Mouse (Mus musculus): ENCODE results near the gene Vps11. TPM values are rescaled to one million over a fixed set of nuclear protein-coding genes. Genes with fewer than 3 reads are reported as not detected.

Vps11 gene
- polyA plus RNA-seq, 2 experiments = 9.7 to 11.5 TPM

GRCm38 (mm10) chr9:44399114-44399794 is 37.8 kb upstream of the Vps11 start:
- Histone ChIP-seq H3K9me3 (ENCODE audit: control insufficient read depth, low read length) (no peaks in the 10 kb centered on the region), H3K27me3 (ENCODE audit: control insufficient read depth, insufficient read depth, low read length) (no peaks in the 10 kb centered on the region), H3K4me2 (ENCODE audit: low read depth) (peak overlapping the region; percentile 83; the same call in 1 of the 2 replicates), H3K27ac (no peak overlapping the region), H3K36me3 (replicated peaks; ENCODE audit: control insufficient read depth, insufficient read depth, low read depth) (peaks cover 29% of the 10 kb centered on the region), H3K4me3 (ENCODE audit: insufficient read depth in 1 of 2, low read depth in 2 of 2, low read length in 2 of 2) (no peak overlapping the region), H3K9ac (replicated peaks) (no peak overlapping the region), H3K4me1 (replicated peaks; ENCODE audit: control insufficient read depth in 2 of 2, insufficient read depth in 2 of 2, low read length in 1 of 2) (peaks cover 3 to 17% of the 10 kb centered on the region in 2 experiments; a peak in 3 of 4 replicates)
- 74% methylated on average over 13 of the region's 13 CpGs for WGBS (ENCODE audit: insufficient replicate concordance)
- no peak for TF ChIP-seq CTCF (IDR thresholded peaks at IDR 0.05; ENCODE audit: low read depth)
- TF ChIP-seq EP300 (IDR thresholded peaks at IDR 0.05; ENCODE audit: low read depth) = no peak
- DNase-seq (ENCODE audit: low read depth in 3 of 3, low spot score in 3 of 3) (no peak), ATAC-seq (ENCODE audit: insufficient read depth) (no peak)

DNA sequence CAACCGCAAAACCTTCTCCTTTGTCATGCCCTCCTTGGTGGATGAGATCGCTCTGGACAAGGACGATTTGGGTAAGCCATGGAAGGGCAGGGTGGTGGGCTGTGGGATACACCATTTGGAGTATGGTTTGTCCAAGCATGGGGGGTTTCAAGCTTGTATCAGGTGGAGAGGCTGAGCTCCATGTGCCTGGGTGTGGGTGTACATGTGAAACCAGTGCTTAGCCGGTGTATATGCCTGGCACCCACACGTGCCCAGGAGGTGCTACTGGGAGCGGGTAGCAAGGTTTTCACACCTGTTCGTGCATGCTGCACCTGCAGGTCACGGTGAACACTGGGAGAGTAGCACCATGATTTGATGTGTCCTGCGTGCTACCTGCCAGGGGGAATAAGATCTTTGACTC is 37.1 kb upstream of the Vps11 start:
- Histone ChIP-seq H3K9me3 (ENCODE audit: control insufficient read depth, low read length) (no peaks in the 10 kb centered on the region), H3K36me3 (replicated peaks; ENCODE audit: control insufficient read depth, insufficient read depth, low read depth) (peaks cover 23% of the 10 kb centered on the region), H3K27me3 (ENCODE audit: control insufficient read depth, insufficient read depth, low read length) (no peaks in the 10 kb centered on the region), H3K4me3 (ENCODE audit: insufficient read depth in 1 of 2, low read depth in 2 of 2, low read length in 2 of 2) (peak overlapping the region; percentile 15 to 61; a peak in 3 of 4 replicates), H3K4me1 (replicated peaks; ENCODE audit: control insufficient read depth in 2 of 2, insufficient read depth in 2 of 2, low read length in 1 of 2) (peaks cover 3 to 17% of the 10 kb centered on the region in 2 experiments; a peak in 3 of 4 replicates), H3K27ac (no peak overlapping the region), H3K4me2 (ENCODE audit: low read depth) (peak overlapping the region; percentile 83), H3K9ac (replicated peaks) (no peak overlapping the region; the same call in 1 of the 2 replicates)
- TF ChIP-seq EP300 (IDR thresholded peaks at IDR 0.05; ENCODE audit: low read depth) (no peak), CTCF (IDR thresholded peaks at IDR 0.05; ENCODE audit: low read depth) (no peak)
- DNase-seq (ENCODE audit: low read depth in 3 of 3, low spot score in 3 of 3) (no peak), ATAC-seq (ENCODE audit: insufficient read depth) (no peak)
- WGBS (ENCODE audit: insufficient replicate concordance) = 80% methylated on average over 9 of the region's 9 CpGs

DNA sequence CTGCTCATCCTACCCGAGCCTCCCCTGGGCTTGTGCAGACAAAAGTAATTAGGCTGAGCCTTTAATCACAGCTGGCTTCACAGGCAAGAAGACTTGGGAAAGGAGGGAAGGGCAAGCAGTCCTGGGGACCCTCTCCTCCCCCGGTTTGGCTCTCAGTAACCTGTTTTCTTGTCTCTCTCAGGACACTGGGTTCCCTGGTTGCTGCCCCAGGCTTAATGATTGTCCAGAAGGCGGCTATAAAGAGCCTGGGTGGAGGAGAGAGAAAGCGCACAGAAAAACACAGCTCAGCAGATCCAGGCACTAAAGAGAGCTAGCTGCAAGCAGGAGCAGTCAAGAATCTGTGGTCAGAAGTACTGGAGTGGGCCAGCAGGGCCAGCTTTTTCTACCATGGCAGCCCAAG is 36.6 kb upstream of the Vps11 start:
- Histone ChIP-seq H3K9ac (replicated peaks) (peak overlapping the region; percentile 85), H3K4me3 (ENCODE audit: insufficient read depth in 1 of 2, low read depth in 2 of 2, low read length in 2 of 2) (peak overlapping the region; percentile 61 to 63), H3K27ac (peak overlapping the region; percentile 28), H3K27me3 (ENCODE audit: control insufficient read depth, insufficient read depth, low read length) (no peaks in the 10 kb centered on the region), H3K36me3 (replicated peaks; ENCODE audit: control insufficient read depth, insufficient read depth, low read depth) (peaks cover 19% of the 10 kb centered on the region), H3K4me2 (ENCODE audit: low read depth) (peak overlapping the region; percentile 83), H3K9me3 (ENCODE audit: control insufficient read depth, low read length) (no peaks in the 10 kb centered on the region), H3K4me1 (replicated peaks; ENCODE audit: control insufficient read depth in 2 of 2, insufficient read depth in 2 of 2, low read length in 1 of 2) (peaks cover 3 to 17% of the 10 kb centered on the region in 2 experiments; a peak in 3 of 4 replicates)
- 48% methylated on average over 4 of the region's 4 CpGs for WGBS (ENCODE audit: insufficient replicate concordance)
- no peak for ATAC-seq (ENCODE audit: insufficient read depth)
- TF ChIP-seq EP300 (IDR thresholded peaks at IDR 0.05; ENCODE audit: low read depth) = no peak
- TF ChIP-seq CTCF (IDR thresholded peaks at IDR 0.05; ENCODE audit: low read depth) = no peak
- DNase-seq (ENCODE audit: low read depth in 3 of 3, low spot score in 3 of 3) = no peak

- H3K4me3 ChIP-seq (ENCODE audit: insufficient read depth in 1 of 2, low read depth in 2 of 2, low read length in 2 of 2) = peak within 1 kb of the TSS; percentile 61 to 63
- peak within 1 kb of the TSS; percentile 55 for H3K27ac ChIP-seq
- H3K9me3 ChIP-seq (ENCODE audit: control insufficient read depth, low read length) = no peaks in the 10 kb centered on the region
- H3K9ac ChIP-seq (replicated peaks) = peak within 1 kb of the TSS; percentile 85
- no peaks in the 10 kb centered on the region for H3K27me3 ChIP-seq (ENCODE audit: control insufficient read depth, insufficient read depth, low read length)
- TF ChIP-seq EP300 (IDR thresholded peaks at IDR 0.05; ENCODE audit: low read depth) (no peak), CTCF (IDR thresholded peaks at IDR 0.05; ENCODE audit: low read depth) (peak; percentile 45)
- ATAC-seq (ENCODE audit: insufficient read depth) (peak; percentile 98), DNase-seq (ENCODE audit: low read depth in 3 of 3, low spot score in 3 of 3) (peak; percentile 95 to 99 (median 96))
- peak within 1 kb of the TSS; percentile 83 for H3K4me2 ChIP-seq (ENCODE audit: low read depth)
- WGBS (ENCODE audit: insufficient replicate concordance) = under 1% methylated on average over 43 of the region's 43 CpGs
- peaks cover 9% of the 10 kb centered on the region for H3K36me3 ChIP-seq (replicated peaks; ENCODE audit: control insufficient read depth, insufficient read depth, low read depth)
- H3K4me1 ChIP-seq (replicated peaks; ENCODE audit: control insufficient read depth in 2 of 2, insufficient read depth in 2 of 2, low read length in 1 of 2) = peaks cover 3 to 17% of the 10 kb centered on the region in 2 experiments; a peak in 3 of 4 replicates
These were observed 35.4 kb upstream of the Vps11 start, which contains the start of gene Slc37a4 for GRCm38 (mm10) chr9:44396684-44397411. Slc37a4 (plus strand) TSS chr9:44396852.

GRCm38 (mm10) chr9:44391466-44391865 is 30.0 kb upstream of the Vps11 start:
- no peak overlapping the region for H3K27ac ChIP-seq
- 24% methylated on average over 4 of the region's 4 CpGs for WGBS (ENCODE audit: insufficient replicate concordance)
- H3K4me2 ChIP-seq (ENCODE audit: low read depth) = no peak overlapping the region
- no peaks in the 10 kb centered on the region for H3K9me3 ChIP-seq (ENCODE audit: control insufficient read depth, low read length)
- peaks cover 19% of the 10 kb centered on the region for H3K36me3 ChIP-seq (replicated peaks; ENCODE audit: control insufficient read depth, insufficient read depth, low read depth)
- H3K4me1 ChIP-seq (replicated peaks; ENCODE audit: control insufficient read depth in 2 of 2, insufficient read depth in 2 of 2, low read length in 1 of 2) = peaks cover 0 to 6% of the 10 kb centered on the region in 2 experiments; a peak in 2 of 4 replicates
- no peak overlapping the region for H3K9ac ChIP-seq (replicated peaks)
- TF ChIP-seq EP300 (IDR thresholded peaks at IDR 0.05; ENCODE audit: low read depth) (no peak), CTCF (IDR thresholded peaks at IDR 0.05; ENCODE audit: low read depth) (peak; percentile 94)
- no peak overlapping the region for H3K4me3 ChIP-seq (ENCODE audit: insufficient read depth in 1 of 2, low read depth in 2 of 2, low read length in 2 of 2)
- ATAC-seq (ENCODE audit: insufficient read depth) (peak; percentile 41; the same call in 1 of the 2 replicates), DNase-seq (ENCODE audit: low read depth in 3 of 3, low spot score in 3 of 3) (no peak)
- no peaks in the 10 kb centered on the region for H3K27me3 ChIP-seq (ENCODE audit: control insufficient read depth, insufficient read depth, low read length)
